Mouse (Mus musculus) 3134 (cell line): Measurements from ENCODE around the gene Hnrnpl.
A peak's percentile ranks its signal among the peaks of the same experiment; 100 is the strongest.

ENCODE experiments used
- DNase-seq: peaks from one replicate; pipeline ENCODE4 v3.0.0-alpha.2; 2011; ENCODE audit warnings: low spot score; ENCODE audit not compliant: insufficient read length; ENCODE audit errors: extremely low read depth

Hnrnpl gene

GRCm38 (mm10) chr7:28789235-28789634, 19.1 kb upstream of the Hnrnpl start:
- no peak for DNase-seq

- no peak for DNase-seq
These were observed 18.1 kb upstream of the Hnrnpl start for GRCm38 (mm10) chr7:28790066-28790806.

GRCm38 (mm10) chr7:28791706-28792105, 16.6 kb upstream of the Hnrnpl start:
- no peak for DNase-seq

GRCm38 (mm10) chr7:28792391-28793185, 15.8 kb upstream of the Hnrnpl start:
- no peak for DNase-seq

GRCm38 (mm10) chr7:28793834-28794233, 14.5 kb upstream of the Hnrnpl start:
- no peak for DNase-seq

DNA sequence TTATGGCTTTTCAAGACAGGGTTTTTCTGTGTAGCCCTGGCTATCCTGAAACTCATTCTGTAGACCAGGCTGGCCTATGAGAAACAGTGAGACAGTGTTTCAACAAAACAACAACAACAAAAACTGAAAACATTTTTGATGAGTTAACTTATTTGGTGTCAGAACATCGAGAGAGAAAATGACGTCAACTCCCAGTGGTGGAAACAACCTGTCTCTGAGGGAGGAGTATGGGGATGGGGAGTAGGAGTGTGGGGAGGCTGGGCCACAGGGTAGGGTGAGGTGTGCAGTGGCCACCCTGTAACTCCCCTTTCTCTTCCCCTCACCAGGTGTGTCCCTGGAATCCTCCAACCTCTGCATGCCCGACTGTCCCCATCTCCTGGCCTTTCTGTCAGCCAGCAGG, 13.8 kb upstream of the Hnrnpl start:
- DNase-seq, result no peak

- DNase-seq, result no peak
These were observed 12.5 kb upstream of the Hnrnpl start for GRCm38 (mm10) chr7:28795832-28796231.

GRCm38 (mm10) chr7:28796562-28796975, 11.8 kb upstream of the Hnrnpl start:
- DNase-seq, result peak; percentile 72

DNA sequence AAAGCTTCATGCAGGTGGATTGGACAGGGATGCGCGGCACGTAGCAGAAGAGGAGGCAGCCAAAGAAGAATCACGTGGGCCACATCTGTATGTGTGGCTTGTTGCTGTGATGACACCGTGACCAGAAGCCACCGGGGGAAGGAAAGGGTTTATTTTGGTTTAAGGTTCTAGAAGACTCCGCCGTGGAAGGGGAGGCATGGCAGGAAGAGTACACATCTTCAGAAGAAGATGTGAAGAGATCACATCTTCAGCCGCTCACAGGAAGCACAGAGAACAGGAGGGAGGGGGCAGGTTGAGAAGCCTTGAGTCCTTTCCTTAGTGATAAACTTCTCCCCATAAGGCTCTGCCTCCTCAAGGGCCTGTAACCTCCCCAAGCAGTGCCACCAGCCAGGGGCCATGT, 8.3 kb upstream of the Hnrnpl start:
- no peak for DNase-seq

GRCm38 (mm10) chr7:28801451-28801850, 6.9 kb upstream of the Hnrnpl start:
- DNase-seq, result peak; percentile 64

GRCm38 (mm10) chr7:28801901-28802670, 6.3 kb upstream of the Hnrnpl start:
- DNase-seq, result peak; percentile 55

- no peak for DNase-seq
These were observed 5.3 kb upstream of the Hnrnpl start for GRCm38 (mm10) chr7:28802846-28803588.

GRCm38 (mm10) chr7:28803756-28804155, 4.6 kb upstream of the Hnrnpl start:
- no peak for DNase-seq

DNA sequence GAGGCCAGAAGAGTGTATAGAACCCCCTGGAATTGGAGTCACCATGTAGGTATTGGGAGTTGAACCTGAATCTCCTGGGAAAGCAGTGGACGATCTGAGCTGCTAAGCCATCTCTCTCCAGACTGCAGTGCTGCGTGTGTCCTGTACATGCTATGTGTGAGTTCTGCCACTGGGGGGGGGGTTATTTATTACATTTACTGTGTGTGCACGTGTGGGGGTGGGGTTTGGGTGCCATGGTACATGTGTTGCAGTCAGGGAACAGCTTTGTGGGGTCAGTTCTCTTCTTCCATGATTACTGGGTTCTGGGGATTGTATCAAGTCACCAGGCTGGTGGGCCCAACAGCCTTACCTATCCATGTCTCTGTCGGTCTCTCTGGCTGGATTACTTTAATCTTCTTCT, 1.5 kb upstream of the Hnrnpl start:
- DNase-seq, result no peak

DNA sequence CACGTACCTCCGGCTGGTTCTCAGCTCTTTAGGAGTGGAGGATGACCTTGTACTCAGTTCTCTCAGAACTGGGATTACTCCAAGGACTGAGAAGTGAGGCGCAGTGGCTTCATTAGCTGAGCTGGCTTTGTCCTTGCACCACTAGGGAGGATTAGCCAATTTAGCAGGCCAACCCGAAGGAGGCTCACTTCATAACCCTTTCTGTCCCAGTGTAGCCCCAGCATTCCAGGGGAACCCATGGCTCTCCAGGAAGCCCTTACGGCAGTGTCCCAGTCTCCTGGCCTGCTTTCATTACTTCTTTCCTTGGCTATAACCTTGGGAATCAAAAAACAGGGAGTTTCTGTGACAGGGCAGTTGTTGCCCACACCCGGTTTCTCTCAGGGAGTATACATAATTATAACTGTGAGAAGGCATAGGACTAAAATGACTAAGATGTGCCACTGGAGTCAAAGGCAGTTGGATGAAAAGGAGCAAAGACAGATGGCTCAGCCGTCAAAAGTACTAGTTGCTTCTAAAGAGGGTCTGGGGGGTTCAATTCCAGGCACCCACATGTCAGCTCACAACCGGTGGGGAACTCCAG, 610 bp upstream of the Hnrnpl start:
- no peak for DNase-seq

DNA sequence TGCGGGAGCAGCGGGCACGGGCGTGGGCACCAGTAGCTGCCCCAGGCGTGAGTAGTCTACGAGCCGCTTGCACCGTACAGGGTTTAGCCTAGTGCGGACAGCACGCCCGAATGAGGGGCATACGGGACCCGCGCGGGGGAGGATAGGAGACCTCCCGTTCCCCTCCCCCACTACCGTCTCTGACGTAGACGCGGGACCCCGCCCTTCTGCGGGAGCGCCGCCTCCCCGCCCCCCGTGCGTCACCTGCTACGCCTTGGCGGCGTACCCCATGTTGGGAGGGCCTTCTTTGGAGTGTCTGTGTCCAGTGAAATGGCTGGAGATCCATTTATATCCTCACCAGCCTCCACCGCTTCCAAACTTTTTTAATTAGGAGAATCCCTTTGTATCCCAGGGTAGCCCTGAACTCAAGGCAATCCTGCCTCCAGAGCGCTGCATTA, 634 bp downstream of the Hnrnpl start:
- peak; percentile 87 for DNase-seq

GRCm38 (mm10) chr7:28809401-28810089, 1.2 kb downstream of the Hnrnpl start:
- DNase-seq, result peak; percentile 83

GRCm38 (mm10) chr7:28810107-28811066, 2.0 kb downstream of the Hnrnpl start:
- DNase-seq, result peak; percentile 96
